Mouse (Mus musculus) MEL (cell line): ENCODE measurements around the gene Tmem30b.

Source experiments
- NELFE ChIP-seq: IDR thresholded peaks from 2 replicates; pipeline ENCODE4 v1.6.1; 2011; ENCODE audit warnings: low read depth, low read length, improper control_type of control experiment
- TAL1 ChIP-seq: IDR thresholded peaks from 2 replicates; pipeline ENCODE4 v1.6.1; 2012; ENCODE audit warnings: mild to moderate bottlenecking, inconsistent platforms, low read length, moderate library complexity, mixed read lengths
- USF1 ChIP-seq: IDR thresholded peaks from 2 replicates; pipeline ENCODE4 v1.6.1; 2014; ENCODE audit warnings: low read depth, mild to moderate bottlenecking, inconsistent platforms, low read length, improper control_type of control experiment, moderate library complexity

DNA sequence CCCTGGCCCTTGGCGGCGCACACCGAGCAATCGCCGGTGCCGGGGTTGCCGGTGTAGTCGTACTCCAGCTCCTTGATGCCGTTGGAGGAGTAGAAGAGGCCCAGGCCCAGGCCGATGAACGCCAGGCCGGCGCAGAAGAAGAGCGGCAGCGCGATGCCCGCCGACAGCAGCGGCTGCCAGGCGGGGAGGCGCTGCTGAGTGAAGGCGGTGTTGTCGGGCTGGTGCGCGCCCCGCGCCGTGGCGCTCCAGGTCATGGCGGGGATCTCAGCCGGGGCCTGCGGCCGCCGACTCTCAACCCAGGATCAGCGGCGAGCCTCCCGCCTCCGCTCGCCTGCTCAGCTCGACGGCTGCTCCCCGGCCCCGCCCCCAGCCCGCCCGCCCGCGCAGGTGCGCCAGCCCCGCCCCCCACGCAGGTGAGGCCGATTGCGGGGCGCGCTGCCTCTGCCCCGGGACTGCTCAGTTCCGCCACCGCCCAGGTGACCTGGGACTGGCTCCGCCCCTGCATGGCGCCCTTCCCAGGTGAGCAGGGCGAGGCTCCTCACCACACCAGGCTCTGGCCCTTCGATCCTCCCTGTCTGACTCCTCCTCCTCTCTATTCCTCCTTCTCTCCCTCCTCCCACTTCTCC is at the start of gene Tmem30b:
- TF ChIP-seq USF1, result no peak
- TF ChIP-seq TAL1, result no peak
- TF ChIP-seq NELFE, result no peak
